Mouse (Mus musculus) spleen, embryonic (tissue): Measurements from ENCODE around the gene Gosr2.
"Not testable (repeated sequence)": the region's sequence is repeated elsewhere in the genome, so short reads cannot be mapped to it uniquely, and the experiment has no call there.

Source experiments
- CTCF ChIA-PET: fragments of 350-600 bp; sonication (Branson Sonifier 250); formaldehyde crosslinking; loops from one replicate; lab custom pipeline; 2022; lab: Charles Lee

The Gosr2 gene

GRCm38 (mm10) chr11:103691036-103691435, 6.7 kb downstream of the Gosr2 start:
- CTCF ChIA-PET = interaction anchor here (0.6 kb wide), 1 partner anchor 1501 kb away, joined by 3 read pairs; the partner anchor contains the start of gene G6pc3

GRCm38 (mm10) chr11:103688980-103689378, 8.7 kb downstream of the Gosr2 start:
- CTCF ChIA-PET = no interaction called here

DNA sequence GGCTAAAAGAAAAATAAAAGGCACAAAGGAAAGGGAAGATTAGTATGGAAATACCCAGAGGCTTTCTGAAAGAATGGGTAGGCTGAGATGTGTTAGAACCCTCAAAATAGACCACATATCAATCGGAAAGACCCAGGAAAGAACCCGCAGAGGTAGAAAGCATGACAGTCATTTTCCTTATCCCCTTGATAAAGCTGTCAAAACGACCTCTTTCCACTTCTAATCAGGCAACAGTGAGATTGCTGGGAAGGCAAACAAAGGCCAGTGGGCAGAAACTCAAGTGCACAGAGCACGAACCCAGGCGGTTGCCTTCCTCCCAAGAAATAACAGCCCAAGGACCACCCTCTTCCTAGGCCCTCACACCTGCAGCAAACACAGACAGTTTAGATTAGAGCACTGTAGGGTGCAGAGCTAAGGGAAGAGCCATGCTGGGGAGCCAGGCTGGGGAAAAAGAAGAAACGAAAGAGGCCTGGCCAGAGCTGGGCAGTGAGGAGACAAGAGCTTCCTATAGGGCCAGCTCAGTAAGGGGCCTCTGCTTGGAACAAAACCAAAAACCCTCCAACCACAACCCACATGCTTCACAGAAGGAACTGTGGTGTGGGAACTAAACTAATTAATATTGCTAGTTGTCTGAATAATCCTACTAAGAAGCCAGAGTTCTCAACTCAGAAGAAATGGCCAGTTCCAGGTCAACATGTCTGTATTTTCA, 9.3 kb downstream of the Gosr2 start:
- CTCF ChIA-PET = no interaction called here

GRCm38 (mm10) chr11:103686706-103687105, 11.0 kb downstream of the Gosr2 start:
- CTCF ChIA-PET = no interaction called here

DNA sequence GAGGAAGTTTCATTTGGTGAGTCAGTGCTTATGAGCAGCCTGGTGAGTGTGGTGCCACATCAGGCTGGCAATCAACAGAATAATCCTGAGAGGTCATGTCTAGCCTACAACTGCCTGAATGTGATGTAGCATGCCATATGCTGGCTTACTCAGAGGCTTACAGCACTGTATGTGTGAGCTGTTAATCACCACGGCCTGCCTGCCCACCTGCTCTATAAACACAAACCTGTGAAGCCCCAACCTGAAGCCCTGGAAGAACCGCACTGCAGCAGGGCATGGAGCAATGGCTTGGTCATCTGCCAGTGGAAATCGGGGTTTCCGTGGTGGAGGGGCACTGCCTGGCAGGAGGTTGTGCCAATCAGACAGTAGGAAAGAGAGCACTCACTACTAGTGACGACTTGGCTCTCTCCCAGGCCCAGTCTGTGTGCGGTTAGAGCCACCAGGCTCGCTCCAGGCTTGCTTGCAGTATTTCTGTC, 12.4 kb downstream of the Gosr2 start:
- CTCF ChIA-PET = no interaction called here

DNA sequence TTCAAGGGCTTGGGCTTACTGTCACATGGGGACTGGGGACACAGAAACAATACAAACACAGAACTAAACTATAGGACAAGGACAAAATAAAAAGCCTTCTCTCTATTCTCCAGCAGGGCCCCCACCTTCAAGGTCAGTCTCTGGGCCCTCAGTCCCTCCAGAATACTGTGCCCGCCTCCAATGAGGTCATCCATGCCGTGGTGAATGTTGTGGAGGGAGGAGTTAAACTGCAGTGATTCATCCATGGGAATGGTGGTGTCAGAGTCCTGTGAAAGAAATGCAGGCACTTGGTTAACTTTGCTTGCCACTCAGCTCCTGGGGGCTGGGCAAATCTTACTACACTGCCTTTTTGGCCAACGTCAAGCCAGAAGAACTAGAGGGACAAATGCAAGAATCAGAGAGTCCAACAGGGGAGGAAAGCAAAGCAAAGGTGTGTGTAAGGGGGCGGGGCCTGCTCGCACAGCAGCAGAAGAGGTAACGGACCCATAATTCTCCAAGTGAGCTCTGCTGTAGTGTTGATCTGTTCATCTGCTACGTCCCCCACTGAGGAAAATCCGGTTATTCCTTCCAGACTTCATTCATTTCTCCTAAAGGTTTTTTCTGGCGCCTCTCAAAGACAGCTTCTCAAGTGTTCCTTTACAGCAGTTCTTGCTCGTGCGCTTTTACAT, 13.9 kb downstream of the Gosr2 start:
- CTCF ChIA-PET = no interaction called here

GRCm38 (mm10) chr11:103677042-103677441, 20.7 kb downstream of the Gosr2 start:
- CTCF ChIA-PET = not testable (repeated sequence)

- CTCF ChIA-PET = no interaction called here
Observed at GRCm38 (mm10) chr11:103675556-103675955, 22.1 kb downstream of the Gosr2 start.

GRCm38 (mm10) chr11:103666907-103667426, 30.7 kb downstream of the Gosr2 start:
- CTCF ChIA-PET = no interaction called here

DNA sequence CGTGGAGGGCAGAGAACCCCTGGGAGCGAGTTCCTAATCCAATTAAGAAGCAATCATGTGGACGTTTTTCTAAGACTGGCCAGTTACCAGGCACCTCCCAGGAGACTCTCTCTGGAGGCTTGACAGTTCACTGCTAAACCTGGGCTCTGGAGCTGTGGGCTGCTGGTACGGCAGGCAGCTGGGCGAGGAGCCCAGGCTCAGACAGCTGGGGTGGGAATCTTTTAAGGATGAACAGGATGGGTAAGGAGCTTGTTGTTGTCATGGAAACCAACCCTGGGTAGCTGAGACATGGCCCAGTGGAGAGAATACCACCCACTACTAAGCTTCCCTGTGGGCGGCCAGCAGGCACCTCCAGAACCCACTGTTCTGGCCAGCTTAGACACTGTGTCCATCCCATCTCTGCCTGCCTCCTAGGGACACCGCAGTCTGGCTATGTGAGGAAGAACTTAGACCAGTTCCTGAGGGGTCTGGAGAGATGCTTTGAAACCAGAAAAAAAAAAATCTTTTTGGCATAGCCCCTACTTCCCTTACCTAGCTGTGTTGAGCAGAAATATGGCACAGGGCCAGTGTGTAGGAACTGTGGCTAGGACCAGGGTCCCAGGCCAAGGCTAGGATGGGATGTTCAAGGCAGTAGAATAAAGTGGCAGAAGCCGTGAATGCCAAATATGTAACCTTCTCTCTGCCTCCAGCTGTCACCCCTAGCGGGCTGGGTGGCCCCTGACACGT, 31.4 kb downstream of the Gosr2 start:
- CTCF ChIA-PET = no interaction called here

GRCm38 (mm10) chr11:103665695-103666094, 32.0 kb downstream of the Gosr2 start:
- CTCF ChIA-PET = no interaction called here

DNA sequence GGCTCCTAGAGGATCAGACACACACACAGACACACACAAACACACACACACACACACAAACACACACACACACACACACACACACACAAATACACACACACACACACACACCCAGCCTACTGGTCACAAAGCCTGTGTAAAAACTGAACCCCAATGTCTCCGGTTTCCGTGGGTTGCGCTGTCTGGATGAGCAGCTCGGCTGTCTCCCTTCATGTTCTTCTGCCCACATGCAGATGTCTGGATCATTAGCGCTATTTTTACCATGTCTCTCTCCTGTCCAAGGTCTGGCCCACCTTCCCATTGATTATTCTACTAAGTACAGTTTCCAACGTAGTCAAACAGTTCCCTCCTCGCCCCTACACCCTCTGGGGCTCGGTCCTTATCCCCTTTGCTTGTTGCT, 34.6 kb downstream of the Gosr2 start:
- CTCF ChIA-PET = interaction anchor here (0.5 to 0.7 kb wide), 2 partner anchors 12 to 16 kb away, joined by 4 to 10 read pairs; no protein-coding TSS in a partner anchor

DNA sequence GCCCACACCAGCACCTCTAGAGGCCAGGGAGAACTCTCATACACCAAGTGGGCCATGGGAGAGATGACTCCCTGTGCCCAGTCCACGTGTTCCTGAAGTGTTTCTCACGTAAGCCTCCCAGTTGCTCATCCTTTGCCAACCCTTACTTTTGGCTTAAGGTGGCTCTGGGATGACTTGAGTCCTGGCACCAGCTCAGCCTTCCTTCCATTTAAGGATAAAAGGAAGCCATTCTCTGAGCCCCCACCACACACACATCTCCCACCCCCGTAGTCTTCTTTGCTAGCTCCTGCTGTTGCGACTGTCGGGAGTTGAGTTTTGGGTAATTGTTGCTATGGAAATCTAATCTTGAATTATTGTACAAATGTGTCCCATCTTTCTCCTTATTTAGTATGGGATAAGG, 35.2 kb downstream of the Gosr2 start:
- CTCF ChIA-PET = interaction anchor here (0.7 kb wide), 1 partner anchor 12 kb away, joined by 10 read pairs; no protein-coding TSS in a partner anchor

DNA sequence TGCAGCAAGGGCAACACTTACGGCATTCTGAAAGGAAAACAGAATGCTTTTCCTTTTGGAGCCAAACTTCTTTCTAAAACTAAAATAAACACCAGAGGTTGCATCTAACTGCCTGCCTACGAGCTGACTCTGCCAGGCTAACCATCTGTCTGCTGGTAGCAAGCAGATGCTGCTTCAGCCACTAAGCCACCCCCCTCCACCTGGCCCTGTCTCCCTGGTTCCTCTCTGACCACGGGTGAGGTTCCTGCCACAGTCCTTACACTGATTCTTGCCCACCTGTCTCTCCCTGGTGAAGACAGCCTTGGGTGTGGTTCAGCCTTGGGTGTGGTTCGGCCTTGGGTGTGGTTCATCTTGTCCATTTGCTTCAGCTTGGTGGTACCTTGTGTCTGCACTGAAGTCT, 35.8 kb downstream of the Gosr2 start:
- CTCF ChIA-PET = no interaction called here

DNA sequence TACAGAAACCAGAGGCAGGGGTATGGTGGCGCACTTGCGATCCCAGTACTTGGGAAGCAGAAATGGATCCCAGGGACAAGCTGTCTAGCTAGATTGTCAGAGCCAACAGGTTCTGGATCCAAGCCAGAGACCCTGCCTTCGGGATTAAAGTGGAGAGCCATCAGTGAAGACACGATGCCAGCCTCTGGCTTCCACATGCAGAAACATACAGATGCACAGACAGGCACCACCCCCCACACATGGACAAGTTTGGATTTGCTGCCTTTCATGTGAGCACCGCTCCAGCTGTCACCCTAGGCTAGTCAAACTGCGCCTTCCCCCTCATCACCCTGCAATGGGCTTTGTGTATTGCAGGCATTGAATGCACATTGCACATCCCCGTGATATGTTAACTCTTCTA, 39.5 kb downstream of the Gosr2 start:
- CTCF ChIA-PET = no interaction called here

- CTCF ChIA-PET = no interaction called here
Observed at GRCm38 (mm10) chr11:103656520-103656919, 41.2 kb downstream of the Gosr2 start.

DNA sequence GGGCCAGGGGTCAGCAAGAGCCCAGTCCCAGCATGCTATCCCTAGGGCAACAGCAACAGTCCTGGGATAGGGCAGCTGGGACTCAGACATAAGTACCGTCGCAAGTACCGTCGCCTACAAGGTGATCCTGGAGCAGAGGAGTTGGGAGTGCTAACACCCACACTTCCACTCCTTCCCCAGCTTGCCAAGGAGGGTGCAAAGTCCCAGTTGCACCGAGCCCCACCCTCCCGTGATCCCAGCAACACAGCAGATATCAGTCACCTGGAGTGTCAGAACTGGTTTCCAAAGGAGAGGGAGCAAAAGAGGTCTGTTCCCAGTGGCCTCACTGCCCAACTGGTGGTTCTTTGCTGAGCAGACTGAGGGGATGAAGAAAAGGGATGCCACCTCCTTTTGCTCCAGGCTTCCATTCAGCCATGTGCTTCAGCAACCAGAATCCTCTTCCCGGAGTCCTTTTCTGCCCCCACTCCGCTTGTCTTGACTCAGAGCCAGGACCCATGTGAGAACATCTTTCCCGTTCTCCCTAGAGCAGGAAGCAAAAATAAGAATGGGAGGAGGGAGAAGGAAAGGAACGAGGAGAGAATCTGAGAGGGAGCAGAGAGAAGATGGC, 44.2 kb downstream of the Gosr2 start:
- CTCF ChIA-PET = interaction anchor here (0.6 kb wide), 1 partner anchor 74 kb away, joined by 4 read pairs; no protein-coding TSS in a partner anchor

- CTCF ChIA-PET = no interaction called here
Observed at GRCm38 (mm10) chr11:103651426-103651825, 46.3 kb downstream of the Gosr2 start.

DNA sequence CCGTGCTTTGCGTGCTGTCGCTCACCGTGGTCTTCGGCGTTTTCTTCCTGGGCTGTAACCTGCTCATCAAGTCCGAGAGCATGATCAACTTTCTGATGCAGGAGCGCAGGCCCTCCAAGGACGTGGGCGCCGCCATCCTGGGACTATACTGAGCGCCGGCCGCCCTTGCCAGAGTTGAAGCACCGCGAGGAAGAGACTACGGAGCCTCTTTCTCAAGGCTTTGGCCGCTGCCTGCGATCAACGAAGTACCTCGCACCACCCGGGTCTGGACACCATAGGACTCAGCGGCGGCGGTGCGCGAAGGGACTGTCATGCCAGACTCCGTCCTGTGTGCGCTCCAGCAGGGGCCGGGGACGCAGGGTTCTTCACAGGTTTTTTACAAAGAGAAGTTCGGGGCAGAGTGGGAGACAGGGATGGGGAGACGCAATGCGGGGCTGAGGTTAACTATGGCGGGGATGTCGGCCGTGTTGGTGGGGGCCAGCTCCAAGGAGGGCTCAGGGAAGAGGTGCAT, 47.7 kb downstream of the Gosr2 start:
- CTCF ChIA-PET = no interaction called here

GRCm38 (mm10) chr11:103649301-103649982, 48.3 kb downstream of the Gosr2 start, which contains the start of gene Rprml:
TSS of gene Rprml (plus strand) at chr11:103649570.
- CTCF ChIA-PET = no interaction called here

DNA sequence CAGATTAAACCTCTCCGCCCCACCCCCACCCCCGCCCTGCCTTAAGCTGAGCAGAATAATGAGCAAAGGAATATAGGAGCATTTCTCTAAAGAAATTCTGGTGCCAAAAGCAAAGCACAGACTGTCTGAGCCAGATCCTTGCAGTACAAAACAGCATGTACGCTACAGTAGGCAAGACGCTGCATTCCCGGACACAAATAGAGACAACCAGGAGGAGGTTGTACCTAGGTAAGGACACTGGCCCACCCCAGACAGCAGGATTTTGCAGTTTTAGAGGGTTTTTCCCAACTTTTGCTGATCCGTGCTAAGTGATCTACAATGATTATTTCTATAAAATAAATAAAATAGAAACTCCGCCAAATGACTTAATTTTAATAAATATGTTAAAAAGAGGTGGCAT, 49.0 kb downstream of the Gosr2 start:
- CTCF ChIA-PET = no interaction called here
